Mouse (Mus musculus): Measurements from ENCODE around the gene Capza2.

DNA sequence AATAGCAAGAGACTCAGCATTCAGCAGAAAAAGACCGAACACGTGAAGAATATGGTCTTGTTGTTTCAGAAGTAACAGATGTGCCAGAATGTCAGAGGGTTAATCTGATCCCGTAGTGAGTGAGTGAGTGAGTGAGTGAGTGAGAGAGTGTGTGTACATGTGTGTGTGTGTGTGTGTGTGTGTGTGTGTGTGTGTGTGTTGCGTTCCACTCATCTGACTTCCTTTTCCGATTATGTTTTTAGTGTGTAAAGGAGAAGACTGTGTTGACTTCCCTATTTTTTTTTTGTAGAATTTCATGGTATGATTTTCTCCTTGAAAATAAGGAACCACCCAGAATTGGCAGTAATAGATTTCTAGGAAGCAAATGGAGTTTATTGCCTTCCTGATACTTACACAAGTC lies 52.6 kb downstream of the Capza2 start:
- TF ChIP-seq MAX (IDR thresholded peaks at IDR 0.05; ENCODE audit: low read depth) (no peak), TCF12 (IDR thresholded peaks at IDR 0.05; ENCODE audit: insufficient read depth, poor library complexity, severe bottlenecking) (no peak), POLR2A (IDR thresholded peaks at IDR 0.05; ENCODE audit: insufficient read length, low read depth) (no peak), MYOD1 (IDR thresholded peaks at IDR 0.05; ENCODE audit: control insufficient read depth in 1 of 3, insufficient read length in 2 of 3, low read depth in 2 of 3) (no peak), USF1 (IDR thresholded peaks at IDR 0.05; ENCODE audit: low read depth) (no peak), TCF3 (IDR thresholded peaks at IDR 0.05; ENCODE audit: insufficient read length, low read depth) (no peak), SRF (IDR thresholded peaks at IDR 0.05; ENCODE audit: control insufficient read depth, insufficient read length, low read depth) (no peak)
